Mouse (Mus musculus) stomach, embryonic 16.5 days (tissue): ENCODE results near the gene Tas1r2. TPM values are rescaled to one million over a fixed set of nuclear protein-coding genes. Genes with fewer than 3 reads are reported as not detected.
A peak's percentile ranks its signal among the peaks of the same experiment; 100 is the strongest.

Experiments
- ATAC-seq: fragments of 200-750 bp; cut with Nextera tagmentation; 2 replicates; pipeline ENCODE4 v1.8.0; 2017; ENCODE audit warnings: moderate number of reproducible peaks, moderate TSS enrichment; ENCODE audit not compliant: insufficient read depth, low FRiP score
- H3K27ac ChIP-seq: fragments of 300-500 bp; sonication (generic); 2 replicates; pipeline ENCODE4 v1.5.1; 2014; ENCODE audit warnings: low read length
- H3K27me3 ChIP-seq: fragments of 300-500 bp; sonication (generic); 2 replicates; pipeline ENCODE4 v1.6.1; 2014; ENCODE audit warnings: low read length, control low read depth, mixed read lengths; ENCODE audit not compliant: control insufficient read depth, insufficient read depth
- H3K36me3 ChIP-seq: fragments of 300-500 bp; sonication (generic); 2 replicates; pipeline ENCODE4 v1.6.1; 2014; ENCODE audit warnings: low read length; ENCODE audit not compliant: control insufficient read depth, insufficient read depth
- H3K4me1 ChIP-seq: fragments of 300-500 bp; sonication (generic); 2 replicates; pipeline ENCODE4 v1.6.1; 2014; ENCODE audit warnings: low read length, control low read depth, mixed read lengths; ENCODE audit not compliant: control insufficient read depth, insufficient read depth
- H3K4me2 ChIP-seq: fragments of 300-500 bp; sonication (generic); 2 replicates; pipeline ENCODE4 v1.6.1; 2014; ENCODE audit warnings: low read depth, low read length, mixed read lengths
- H3K4me3 ChIP-seq: fragments of 300-500 bp; sonication (generic); replicated peaks from 2 replicates; pipeline ENCODE4 v1.5.1; 2014; ENCODE audit warnings: mild to moderate bottlenecking, low read length
- H3K9ac ChIP-seq: fragments of 300-500 bp; sonication (generic); 2 replicates; pipeline ENCODE4 v1.6.1; 2014; ENCODE audit warnings: low read length
- H3K9me3 ChIP-seq: fragments of 300-500 bp; sonication (generic); replicated peaks from 2 replicates; pipeline ENCODE4 v1.6.1; 2016; ENCODE audit warnings: low read length, control low read depth; ENCODE audit not compliant: control insufficient read depth
- WGBS: fragments of 180-500 bp; shearing (Covaris S2); extraction: QIAGEN DNeasy Blood & Tissue Kit; methylation state at CpG from one replicate; pipeline ENCODE4 v1.1.7; 2014; 5-methylcytosine and 5-hydroxymethylcytosine counted together
- polyA plus RNA-seq: library from polyadenylated mRNA; unstranded; fragments of >200 nt; fragmentation: Nextera tagmentation; extraction: Ambion mirVana; gene quantifications from 2 replicates; pipeline ENCODE4 v1.2.1, GENCODE M21; 2015

Tas1r2 gene
- polyA plus RNA-seq, 1 experiment from 2014 or later = not detected

DNA sequence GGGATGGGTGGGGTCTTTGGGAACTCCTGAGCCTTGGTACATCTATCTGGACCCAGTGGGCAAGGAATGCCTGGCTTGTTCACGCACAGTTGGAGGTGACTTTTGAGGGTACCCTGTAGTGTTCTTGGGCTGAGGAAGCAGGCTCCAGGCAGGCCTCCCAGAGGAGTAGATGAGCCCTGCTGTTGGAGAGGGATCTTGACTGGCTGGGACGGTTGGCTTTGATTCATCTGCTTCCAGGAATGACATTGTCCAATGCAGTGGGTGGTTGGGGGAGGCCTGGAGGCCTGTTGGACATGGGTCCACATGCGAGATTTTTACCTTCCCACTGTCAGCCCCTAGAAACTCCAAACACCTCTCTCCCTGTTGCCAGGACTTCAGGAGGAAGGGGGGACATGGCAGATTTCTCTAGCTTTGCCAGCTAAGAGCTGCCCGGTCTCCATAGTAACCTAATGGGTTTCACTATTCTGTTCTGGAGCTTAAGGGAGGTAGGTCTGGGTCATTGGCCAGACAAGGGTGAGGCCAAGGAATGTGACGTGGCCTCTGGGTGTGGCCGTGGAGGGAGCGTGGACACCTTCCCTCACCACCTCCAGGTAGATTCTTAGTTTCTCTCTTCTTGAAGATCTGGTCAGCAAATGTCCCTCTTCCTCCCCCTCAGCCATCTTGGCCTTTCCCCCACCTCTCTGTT lies 21.6 kb upstream of the Tas1r2 start:
- Histone ChIP-seq H3K4me1 (peaks cover 4% of the 10 kb centered on the region; the same call in 1 of the 2 replicates), H3K4me3 (no peak overlapping the region), H3K27ac (no peak overlapping the region), H3K9ac (no peak overlapping the region), H3K4me2 (no peak overlapping the region), H3K9me3 (no peaks in the 10 kb centered on the region), H3K36me3 (no peaks in the 10 kb centered on the region), H3K27me3 (no peaks in the 10 kb centered on the region)
- 76% methylated on average over 7 of the region's 7 CpGs for WGBS
- no peak for ATAC-seq

DNA sequence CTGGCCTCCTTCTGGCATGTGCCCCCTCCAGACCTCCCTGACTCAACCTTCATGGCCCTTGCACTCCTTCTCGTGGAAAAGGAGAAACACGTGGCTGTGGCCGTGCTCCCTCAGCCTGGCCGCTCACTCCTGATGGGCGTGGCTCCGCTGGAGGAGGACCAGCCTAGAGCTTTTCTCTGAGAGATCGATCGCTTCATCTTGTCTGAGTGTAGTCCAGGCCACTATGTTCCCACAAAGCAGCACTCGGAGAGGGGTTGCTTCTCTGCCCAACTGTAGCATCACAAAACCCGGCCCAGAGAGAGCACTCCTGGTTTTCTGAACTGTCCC lies 21.1 kb upstream of the Tas1r2 start:
- H3K4me1 ChIP-seq = peaks cover 4% of the 10 kb centered on the region; the same call in 1 of the 2 replicates
- WGBS = 76% methylated on average over 10 of the region's 10 CpGs
- no peak overlapping the region for H3K9ac ChIP-seq
- no peaks in the 10 kb centered on the region for H3K9me3 ChIP-seq
- H3K36me3 ChIP-seq = no peaks in the 10 kb centered on the region
- H3K27me3 ChIP-seq = no peaks in the 10 kb centered on the region
- ATAC-seq = no peak
- no peak overlapping the region for H3K4me2 ChIP-seq
- no peak overlapping the region for H3K4me3 ChIP-seq
- H3K27ac ChIP-seq = no peak overlapping the region

DNA sequence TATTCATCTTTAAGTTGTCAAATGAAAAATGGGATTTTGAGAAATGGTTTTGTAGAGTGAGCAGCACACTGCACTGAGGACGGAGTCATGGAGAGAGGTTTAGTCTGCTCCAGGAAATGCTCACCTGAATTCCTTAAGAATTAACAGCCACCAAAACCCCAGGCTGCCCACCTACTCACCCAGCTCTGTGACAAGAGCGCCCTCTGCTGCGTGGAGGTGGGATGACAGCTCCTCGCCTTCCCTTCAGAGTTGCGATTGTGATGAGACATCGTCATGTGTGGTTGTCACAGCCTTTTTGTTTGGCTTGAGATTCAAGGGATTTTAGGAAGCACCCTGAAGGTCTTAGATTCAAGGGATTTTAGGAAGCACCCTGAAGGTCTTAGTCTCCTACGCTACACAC lies 17.0 kb upstream of the Tas1r2 start:
- Histone ChIP-seq H3K27ac (no peak overlapping the region), H3K4me3 (no peak overlapping the region), H3K9me3 (no peaks in the 10 kb centered on the region), H3K27me3 (no peaks in the 10 kb centered on the region), H3K9ac (no peak overlapping the region), H3K4me1 (peaks cover 5% of the 10 kb centered on the region; the same call in 1 of the 2 replicates), H3K36me3 (no peaks in the 10 kb centered on the region), H3K4me2 (no peak overlapping the region)
- no peak for ATAC-seq
- WGBS = 33% methylated on average over 7 of the region's 7 CpGs

DNA sequence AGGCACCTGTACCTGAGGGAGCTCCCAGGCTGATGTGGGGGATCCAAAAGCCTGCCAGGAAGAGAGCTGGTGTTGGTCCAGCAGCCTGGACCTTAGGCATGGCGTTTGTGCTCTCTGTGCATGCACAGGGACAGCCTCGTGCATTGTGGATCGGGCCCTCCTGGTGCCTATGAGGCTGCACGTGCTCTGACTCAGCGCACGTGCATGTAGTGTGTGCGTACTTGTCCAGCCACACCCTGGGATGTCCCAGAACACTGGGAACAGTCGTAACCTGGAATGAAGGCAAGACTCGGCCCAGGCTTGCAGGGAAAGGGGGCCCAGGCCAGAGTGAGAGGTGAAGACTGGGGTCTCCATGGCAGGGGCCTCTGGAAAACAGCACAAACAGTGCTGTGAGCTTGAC lies 15.5 kb upstream of the Tas1r2 start:
- peak; percentile 44; the same call in 1 of the 2 replicates for ATAC-seq
- Histone ChIP-seq H3K4me1 (peaks cover 9% of the 10 kb centered on the region), H3K4me2 (no peak overlapping the region), H3K36me3 (no peaks in the 10 kb centered on the region), H3K27ac (no peak overlapping the region), H3K9me3 (no peaks in the 10 kb centered on the region), H3K27me3 (peaks cover 5% of the 10 kb centered on the region; the same call in 1 of the 2 replicates), H3K9ac (no peak overlapping the region), H3K4me3 (no peak overlapping the region)
- WGBS = 76% methylated on average over 9 of the region's 9 CpGs

DNA sequence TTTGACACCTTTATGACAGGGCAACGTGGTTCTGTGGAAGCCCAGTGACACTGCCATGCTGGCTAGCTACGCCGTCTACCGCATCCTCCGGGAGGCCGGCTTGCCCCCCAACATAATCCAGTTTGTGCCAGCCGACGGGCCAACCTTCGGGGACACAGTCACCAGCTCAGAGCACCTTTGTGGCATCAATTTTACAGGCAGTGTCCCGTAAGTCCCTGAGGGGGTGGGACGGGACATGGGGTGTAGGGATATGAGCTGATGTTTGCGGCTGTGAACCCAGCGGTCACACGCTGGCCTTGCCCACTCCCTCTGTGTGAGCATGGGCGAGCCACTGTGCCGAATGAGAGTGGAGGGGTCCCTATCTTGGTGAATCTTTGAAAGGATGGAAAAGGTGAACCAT lies 15.0 kb upstream of the Tas1r2 start:
- no peaks in the 10 kb centered on the region for H3K36me3 ChIP-seq
- H3K4me3 ChIP-seq = no peak overlapping the region
- H3K9ac ChIP-seq = no peak overlapping the region
- 90% methylated on average over 16 of the region's 16 CpGs for WGBS
- H3K27ac ChIP-seq = no peak overlapping the region
- H3K27me3 ChIP-seq = peaks cover 5% of the 10 kb centered on the region; the same call in 1 of the 2 replicates
- H3K4me1 ChIP-seq = peaks cover 9% of the 10 kb centered on the region
- no peak for ATAC-seq
- H3K4me2 ChIP-seq = no peak overlapping the region
- H3K9me3 ChIP-seq = no peaks in the 10 kb centered on the region

DNA sequence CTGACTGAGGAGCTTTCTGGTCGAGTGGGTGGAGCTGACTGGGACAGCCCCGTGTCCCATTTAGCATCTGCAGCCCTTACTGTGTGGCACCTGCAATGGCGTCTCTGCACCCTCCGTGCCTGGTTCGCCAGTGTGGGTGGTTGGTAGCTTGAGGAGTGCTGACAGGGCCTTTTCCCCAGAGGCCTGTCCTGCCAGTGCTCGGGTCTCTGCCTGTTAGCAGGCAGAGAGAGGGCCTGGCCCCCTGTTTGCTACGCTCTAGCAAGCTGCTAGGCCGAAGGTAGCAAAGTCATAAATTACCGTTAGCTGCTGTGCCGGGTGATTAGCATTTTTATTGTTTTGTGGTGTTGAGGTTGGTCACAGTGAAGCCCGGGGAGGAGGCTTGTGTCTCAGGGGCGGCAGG lies 13.5 kb upstream of the Tas1r2 start:
- no peak for ATAC-seq
- Histone ChIP-seq H3K4me1 (peaks cover 9% of the 10 kb centered on the region), H3K9me3 (no peaks in the 10 kb centered on the region), H3K27me3 (peaks cover 5% of the 10 kb centered on the region; the same call in 1 of the 2 replicates), H3K36me3 (no peaks in the 10 kb centered on the region), H3K27ac (no peak overlapping the region), H3K9ac (no peak overlapping the region), H3K4me3 (no peak overlapping the region), H3K4me2 (no peak overlapping the region)
- 61% methylated on average over 12 of the region's 12 CpGs for WGBS

DNA sequence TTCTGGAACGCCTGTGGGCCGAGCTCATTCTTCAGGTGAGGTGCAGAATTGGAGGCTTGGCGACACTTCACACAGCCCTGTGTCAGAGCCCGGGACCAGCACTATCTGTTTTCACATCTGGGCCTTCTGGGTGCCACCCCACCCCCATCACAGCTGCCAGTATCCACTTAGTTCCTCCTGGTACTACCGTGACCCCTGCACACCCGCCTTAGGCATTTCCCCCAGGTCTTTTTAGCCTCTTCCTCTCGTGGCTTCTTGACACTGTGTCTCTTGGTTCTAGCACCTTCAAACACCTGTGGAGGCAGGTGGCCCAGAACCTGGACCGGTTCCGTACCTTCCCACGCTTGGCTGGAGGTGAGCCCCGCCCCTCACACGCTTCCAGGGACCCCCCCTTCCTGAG lies 13.0 kb upstream of the Tas1r2 start:
- Histone ChIP-seq H3K9ac (no peak overlapping the region), H3K27ac (no peak overlapping the region), H3K36me3 (no peaks in the 10 kb centered on the region), H3K4me3 (no peak overlapping the region), H3K4me1 (peaks cover 9% of the 10 kb centered on the region), H3K9me3 (no peaks in the 10 kb centered on the region), H3K27me3 (peaks cover 5% of the 10 kb centered on the region; the same call in 1 of the 2 replicates), H3K4me2 (no peak overlapping the region)
- ATAC-seq = no peak
- WGBS = 66% methylated on average over 12 of the region's 12 CpGs

DNA sequence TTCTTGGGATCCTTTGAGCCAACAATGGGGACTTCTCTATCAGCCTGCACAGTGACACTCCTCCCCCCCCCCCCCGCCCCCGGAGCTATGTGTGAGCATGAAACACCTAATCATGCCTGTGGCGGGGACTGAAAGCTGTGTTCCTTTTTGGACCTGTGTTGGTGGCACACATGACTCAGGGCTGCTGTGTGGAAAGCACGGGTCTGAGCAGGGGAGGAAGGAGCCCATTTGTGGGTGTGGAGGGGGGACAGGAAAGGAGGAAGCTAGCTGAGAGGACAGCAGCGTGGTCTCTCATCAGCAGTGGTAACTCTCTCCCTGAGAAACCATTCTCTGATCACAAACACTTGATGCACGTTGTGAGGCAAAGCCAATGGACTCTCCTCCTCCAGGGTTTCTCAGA lies 12.6 kb upstream of the Tas1r2 start:
- Histone ChIP-seq H3K4me2 (no peak overlapping the region), H3K4me3 (no peak overlapping the region), H3K27me3 (peaks cover 5% of the 10 kb centered on the region; the same call in 1 of the 2 replicates), H3K9me3 (no peaks in the 10 kb centered on the region), H3K27ac (no peak overlapping the region), H3K36me3 (no peaks in the 10 kb centered on the region), H3K9ac (no peak overlapping the region), H3K4me1 (peaks cover 9% of the 10 kb centered on the region)
- WGBS = 44% methylated on average over 5 of the region's 6 CpGs
- ATAC-seq = no peak

DNA sequence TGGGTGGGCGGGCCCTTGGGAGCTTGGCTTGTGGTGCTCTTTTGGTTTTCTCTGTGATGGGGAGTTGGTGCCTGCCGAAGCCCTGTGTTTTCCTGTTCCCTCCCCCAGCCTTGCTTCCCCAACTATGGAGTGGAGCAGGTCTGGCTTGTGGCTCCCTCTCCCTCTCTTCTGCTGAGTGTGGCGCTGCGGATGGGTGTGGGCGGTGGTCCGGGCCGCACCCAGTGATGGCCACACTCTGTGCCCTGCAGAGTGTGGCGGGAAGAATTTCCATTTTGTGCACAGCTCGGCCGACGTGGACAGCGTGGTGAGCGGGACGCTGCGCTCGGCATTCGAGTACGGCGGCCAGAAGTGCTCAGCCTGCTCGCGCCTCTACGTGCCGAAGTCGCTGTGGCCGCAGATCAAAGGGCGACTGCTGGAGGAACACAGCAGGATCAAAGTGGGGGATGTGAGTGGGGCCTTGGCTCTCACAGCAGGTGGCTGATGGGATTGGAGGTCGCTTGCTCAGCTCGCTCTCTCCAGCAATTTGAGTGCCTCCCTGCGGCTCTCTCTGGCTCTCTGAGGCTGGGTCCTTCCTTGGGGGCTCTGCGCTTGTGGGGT lies 11.4 kb upstream of the Tas1r2 start:
- whole genome bisulfite sequencing = 9% methylated on average over 30 of the region's 30 CpGs
- H3K36me3 ChIP-seq = no peaks in the 10 kb centered on the region
- peak overlapping the region; percentile 59 for H3K9ac ChIP-seq
- peak overlapping the region; percentile 53 for H3K4me2 ChIP-seq
- no peaks in the 10 kb centered on the region for H3K9me3 ChIP-seq
- peaks cover 9% of the 10 kb centered on the region for H3K4me1 ChIP-seq
- no peak for ATAC-seq
- H3K27ac ChIP-seq = no peak overlapping the region
- peaks cover 5% of the 10 kb centered on the region; the same call in 1 of the 2 replicates for H3K27me3 ChIP-seq
- H3K4me3 ChIP-seq = peak overlapping the region; percentile 27
